Mouse (Mus musculus) MEL (cell line): ENCODE results near the gene Dgkz.

Source experiments
- CTCF ChIP-seq, 3 experiments: IDR thresholded peaks in 2 of 3; conservative IDR thresholded peaks in 1 of 3; 2 replicates each; pipeline ENCODE4 v1.5.1; 2011 to 2012; ENCODE audit warnings: low read length in 3 of 3, low read depth in 2 of 3, mild to moderate bottlenecking in 2 of 3, improper control_type of control experiment in 1 of 3, inconsistent platforms in 1 of 3, mixed read lengths in 1 of 3, moderate library complexity in 1 of 3; ENCODE audit not compliant: control insufficient read depth in 1 of 3, insufficient read depth in 1 of 3, poor library complexity in 1 of 3, severe bottlenecking in 1 of 3
- E2F4 ChIP-seq: IDR thresholded peaks from 2 replicates; pipeline ENCODE4 v1.6.1; 2011; ENCODE audit warnings: low read depth, low read length, improper control_type of control experiment, borderline replicate concordance
- NRF1 ChIP-seq: IDR thresholded peaks from 2 replicates; pipeline ENCODE4 v1.6.1; 2014; ENCODE audit warnings: low read depth, mild to moderate bottlenecking, inconsistent platforms, low read length, improper control_type of control experiment, moderate library complexity; ENCODE audit not compliant: poor library complexity, insufficient read depth, severe bottlenecking
- POLR2A ChIP-seq, 2 experiments: IDR thresholded peaks; 2 replicates each; pipeline ENCODE4 v1.6.1; 2011 to 2012; ENCODE audit warnings: low read length in 2 of 2, mild to moderate bottlenecking in 2 of 2, control low read depth in 1 of 2, improper control_type of control experiment in 1 of 2, low read depth in 1 of 2, moderate library complexity in 1 of 2; ENCODE audit not compliant: control insufficient read depth in 1 of 2, insufficient read depth in 1 of 2, poor library complexity in 1 of 2

- no peak for TF ChIP-seq POLR2A (IDR thresholded peaks at IDR 0.05; ENCODE audit: control insufficient read depth in 1 of 2, insufficient read depth in 1 of 2, low read depth in 1 of 2, low read length in 2 of 2, poor library complexity in 1 of 2)
- no peak for TF ChIP-seq NRF1
- TF ChIP-seq E2F4 = no peak
- no peak for TF ChIP-seq CTCF (IDR thresholded peaks at IDR 0.05 in 2 of 3, conservative IDR thresholded peaks at IDR 0.05 in 1 of 3; ENCODE audit: control insufficient read depth in 1 of 3, insufficient read depth in 1 of 3, low read depth in 2 of 3, low read length in 3 of 3, poor library complexity in 1 of 3, severe bottlenecking in 1 of 3)
Measured at GRCm38 (mm10) chr2:92025202-92025601, 49.5 kb upstream of the Dgkz start.
